Mouse (Mus musculus) R1 (cell line): ENCODE results near the gene Obsl1.

Experiments used
- DNase-seq: peaks from one replicate; pipeline ENCODE4 v3.0.0-alpha.2; 2018; ENCODE audit warnings: low read depth, low spot score

Gene Obsl1

DNA sequence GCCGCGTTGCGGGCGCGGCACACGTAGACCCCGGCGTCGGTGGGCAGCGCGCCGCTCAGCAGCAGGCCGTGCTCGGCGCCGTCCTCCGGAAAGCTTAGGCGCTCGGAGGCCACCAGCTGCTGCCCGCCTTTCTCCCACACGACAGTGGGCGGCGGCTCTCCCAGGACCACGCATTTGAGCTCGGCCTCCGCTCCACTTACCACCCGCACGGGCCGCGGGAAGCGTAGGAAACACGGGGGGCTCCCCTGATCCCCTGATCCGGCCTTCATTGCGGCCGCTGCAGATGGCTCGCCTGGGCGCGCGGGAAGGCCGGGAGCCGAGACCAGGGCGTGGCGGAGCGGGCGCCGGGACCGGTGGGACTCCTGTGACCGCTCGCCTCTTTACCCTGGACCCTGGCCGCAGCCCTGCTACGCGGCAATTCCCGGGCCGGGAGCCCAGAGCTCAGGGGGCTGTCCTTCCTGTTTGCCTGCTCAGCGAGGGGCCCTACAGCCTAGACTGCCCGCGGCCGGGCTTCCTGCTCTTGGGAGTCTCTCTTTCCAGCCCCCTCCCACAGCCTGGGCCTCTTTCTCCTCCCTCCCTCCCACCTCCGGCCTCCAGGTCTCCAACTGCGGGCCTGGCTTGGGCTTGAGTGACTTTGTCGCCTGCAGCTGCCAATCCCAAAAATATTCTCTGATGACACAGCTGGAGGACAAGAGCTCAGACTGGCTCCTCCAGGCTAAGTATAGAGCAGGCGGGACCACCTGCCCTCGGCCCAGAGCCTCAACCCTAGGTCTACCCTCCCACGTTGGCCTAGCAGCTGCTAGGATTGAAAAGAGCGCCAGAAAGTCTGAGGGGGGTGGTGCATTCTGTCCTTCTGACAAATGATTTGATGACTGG, at the start of gene Obsl1:
TSS of gene Obsl1 (minus strand) at position 497 of the 876 bp plus-strand sequence.
- DNase-seq = peak; percentile 88

DNA sequence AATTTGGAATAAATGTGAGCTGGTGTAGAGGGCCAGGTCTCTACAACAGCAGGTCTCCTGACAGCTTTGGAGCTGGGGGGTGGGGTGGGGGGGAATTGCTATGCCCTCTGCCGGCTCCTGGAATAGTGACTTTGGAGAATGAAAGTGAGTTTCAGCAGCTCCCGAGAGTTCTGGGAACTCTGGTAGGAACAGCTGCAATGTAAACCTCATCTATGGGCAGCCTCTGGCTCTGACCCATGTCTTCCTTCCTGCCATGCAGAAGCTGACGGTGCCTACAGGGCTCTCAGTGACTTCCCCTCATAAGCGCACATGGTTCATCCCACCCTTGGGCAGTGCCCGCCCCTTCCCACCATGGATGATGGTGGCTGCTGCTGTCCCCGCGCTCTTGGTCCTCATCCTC, 49.4 kb upstream of the Obsl1 start:
- DNase-seq = no peak

DNA sequence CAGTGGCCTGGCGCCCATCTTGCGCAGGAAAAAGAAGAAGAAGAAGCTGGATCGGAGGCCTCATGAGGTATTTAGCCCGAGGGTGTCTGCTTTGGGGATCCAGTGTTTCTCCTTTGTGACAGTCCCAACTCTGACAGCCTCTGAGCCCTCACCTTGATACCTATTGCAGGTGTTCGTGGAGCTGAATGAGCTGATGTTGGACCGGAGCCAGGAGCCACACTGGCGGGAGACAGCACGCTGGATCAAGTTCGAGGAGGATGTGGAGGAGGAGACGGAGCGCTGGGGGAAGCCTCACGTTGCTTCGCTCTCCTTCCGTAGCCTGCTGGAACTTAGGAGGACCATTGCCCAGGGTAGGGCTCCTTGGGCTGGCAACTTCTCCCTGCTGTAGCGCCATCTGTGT, 44.3 kb upstream of the Obsl1 start:
- DNase-seq = no peak

DNA sequence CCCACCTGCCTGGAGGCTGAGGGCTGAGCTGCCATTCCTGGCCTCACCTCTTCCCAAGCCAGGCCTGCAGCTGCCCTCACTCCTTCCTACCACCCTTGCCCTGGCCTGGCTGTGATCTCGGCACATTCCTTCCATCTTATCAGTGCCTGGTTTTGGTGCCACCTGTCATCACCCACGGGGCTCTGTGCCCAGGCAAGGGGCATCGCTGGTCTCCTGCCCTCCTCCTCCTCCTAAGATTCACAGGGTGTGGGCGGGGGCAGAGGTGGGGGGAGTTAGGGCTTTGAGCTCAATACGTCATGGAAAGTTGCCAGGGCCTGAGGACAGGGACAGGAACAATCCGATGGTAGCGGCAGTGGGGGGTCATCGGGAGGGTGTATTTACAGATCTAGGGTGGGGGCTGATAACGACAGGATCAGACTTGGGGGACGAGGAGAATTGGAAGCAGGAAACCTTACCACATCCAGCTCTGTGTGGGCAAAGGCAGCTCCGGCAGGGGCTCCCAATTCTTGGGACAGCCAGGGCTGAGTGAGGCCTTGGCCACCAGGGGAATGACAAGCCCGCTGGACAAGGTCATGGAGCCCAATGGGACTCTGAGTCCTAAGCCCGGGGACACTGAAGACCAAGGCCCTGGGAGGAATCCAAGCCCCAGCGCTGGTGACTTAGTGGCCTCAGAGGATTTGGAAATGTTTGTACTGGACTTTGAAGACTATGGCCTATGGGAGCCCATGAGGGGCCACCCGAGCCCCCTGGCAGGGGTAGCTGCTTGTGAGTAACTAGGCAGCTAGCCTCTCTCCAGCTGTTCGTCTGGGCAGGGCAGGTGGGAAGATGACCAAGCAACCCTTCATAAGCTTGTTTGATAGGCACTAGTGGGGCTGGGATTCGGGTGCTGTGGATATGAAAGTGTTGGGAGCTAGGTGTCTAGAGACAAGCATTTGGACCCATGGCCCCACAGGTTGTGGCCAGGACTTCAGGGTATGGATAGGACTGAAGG, 43.3 kb upstream of the Obsl1 start:
- DNase-seq = no peak

DNA sequence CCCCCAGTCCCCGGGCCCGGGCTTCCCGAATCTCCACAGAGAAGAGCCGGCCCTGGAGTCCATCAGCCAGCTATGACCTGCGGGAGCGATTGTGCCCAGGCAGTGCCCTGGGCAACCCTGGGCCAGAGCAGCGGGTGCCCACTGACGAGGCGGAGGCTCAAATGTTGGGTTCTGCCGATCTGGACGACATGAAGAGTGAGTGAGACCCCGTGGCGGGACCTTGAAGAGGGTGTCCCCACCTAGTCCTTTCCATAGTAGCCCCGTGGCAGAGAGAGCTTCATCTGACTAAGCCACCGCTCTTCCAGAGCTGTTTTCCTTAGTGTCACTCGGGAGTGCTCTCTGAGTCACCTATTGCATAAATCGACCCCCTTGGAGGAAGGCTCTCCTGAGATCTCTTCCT, 42.6 kb upstream of the Obsl1 start:
- no peak for DNase-seq

DNA sequence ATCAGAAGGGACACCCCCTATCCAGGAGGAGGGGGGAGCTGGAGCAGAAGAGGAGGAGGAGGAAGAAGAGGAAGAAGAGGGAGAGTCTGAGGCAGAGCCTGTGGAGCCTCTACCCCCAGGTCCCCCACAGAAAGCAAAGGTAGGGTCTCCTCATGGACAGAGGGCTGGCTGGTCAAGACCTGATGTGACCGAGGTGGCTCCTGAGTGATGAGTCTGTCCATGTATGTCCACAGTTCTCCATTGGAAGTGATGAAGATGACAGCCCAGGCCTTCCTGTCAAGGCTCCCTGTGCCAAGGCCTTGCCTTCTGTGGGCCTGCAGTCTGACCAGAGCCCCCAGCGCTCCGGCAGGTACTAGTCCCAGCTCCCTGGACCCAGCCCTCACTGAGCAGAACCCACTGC, 41.8 kb upstream of the Obsl1 start:
- DNase-seq = no peak

DNA sequence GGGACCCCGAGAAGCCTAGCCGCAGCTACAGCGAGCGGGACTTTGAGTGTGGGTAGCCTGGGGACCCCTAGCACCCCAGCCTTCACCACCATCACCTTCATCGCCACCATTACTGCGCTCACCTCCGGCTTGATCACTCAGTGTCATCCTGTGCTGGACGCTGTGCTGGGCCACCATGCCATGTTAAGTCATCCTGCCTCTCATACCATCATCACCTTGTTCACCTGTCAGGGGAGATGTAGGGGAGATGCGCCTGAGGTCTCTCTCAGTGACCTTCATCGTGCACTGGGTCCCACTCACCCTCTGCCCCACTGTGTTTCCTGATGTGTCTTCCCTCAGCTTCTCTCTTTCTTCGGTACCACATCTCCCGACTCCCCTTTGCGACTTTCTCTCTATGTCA, 41.1 kb upstream of the Obsl1 start:
- DNase-seq = no peak

DNA sequence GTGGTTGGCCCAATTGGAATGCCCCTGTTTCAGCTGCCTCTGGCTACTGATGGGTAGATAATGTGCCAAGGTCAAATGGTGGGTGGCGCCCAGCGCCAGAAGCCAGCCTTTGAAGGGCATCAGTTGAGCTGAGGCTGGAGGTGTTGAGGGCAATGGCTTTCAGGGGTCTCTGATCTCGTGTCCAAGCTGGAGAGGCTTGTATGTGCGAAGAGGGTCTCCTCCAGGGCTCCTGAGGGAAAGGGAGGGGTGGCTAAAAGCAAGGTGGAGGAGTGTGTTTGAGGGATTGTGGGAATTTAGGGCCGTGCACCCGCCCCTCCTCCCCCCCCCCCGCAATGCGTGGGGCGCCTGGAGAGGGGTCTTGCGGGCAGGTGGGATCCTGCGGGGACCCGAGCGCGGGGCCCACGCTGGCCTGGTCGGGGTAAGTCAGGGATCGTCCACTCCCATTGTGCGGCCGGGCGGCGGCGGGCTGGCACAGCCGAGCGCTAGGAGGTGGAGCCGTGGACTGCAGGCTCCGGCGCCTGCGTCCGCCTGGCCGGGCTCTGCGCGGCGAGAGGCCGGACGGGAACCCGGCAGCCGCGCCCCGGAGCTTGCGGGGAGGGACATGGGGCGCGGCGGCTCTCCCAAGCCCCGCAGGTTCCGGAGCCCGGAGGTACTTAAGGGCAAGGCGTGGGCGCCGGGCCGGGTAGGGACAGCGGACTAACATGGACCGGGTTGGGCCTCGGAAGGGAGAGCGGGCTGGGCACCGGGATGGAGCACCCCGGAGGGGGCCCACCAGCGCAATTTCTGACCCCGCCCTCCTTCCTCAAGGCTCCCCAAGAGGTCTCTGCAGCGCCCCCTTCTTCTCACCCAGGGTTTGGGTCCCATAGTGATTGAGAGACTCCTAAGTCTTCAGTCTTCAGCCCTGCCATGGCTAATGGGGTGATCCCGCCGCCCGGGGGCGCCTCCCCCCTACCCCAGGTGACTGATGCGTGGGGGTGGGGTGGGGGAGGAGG, 40.0 kb upstream of the Obsl1 start, which contains the start of gene Slc4a3:
TSS of gene Slc4a3 (plus strand) at position 302 of the 992 bp plus-strand sequence.
- peak; percentile 70 for DNase-seq

DNA sequence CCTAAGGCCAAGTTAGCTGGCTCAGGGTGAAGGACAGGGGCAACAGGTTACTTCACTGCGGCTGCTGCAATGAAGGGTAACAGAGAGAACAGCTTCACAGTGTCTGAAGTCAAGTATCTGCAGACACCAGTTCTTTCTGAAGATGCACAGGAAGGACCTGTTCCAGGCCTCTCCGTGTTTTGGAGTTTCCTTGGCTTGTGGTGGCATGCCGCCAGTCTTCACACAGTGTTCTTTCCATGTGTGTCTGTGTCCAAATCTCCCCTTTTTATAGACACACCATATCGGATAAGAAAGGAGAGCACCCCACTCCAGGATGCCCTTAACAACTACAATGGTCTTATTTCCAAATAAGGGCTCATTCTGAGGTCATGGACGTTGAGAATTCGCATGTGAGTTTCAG, 38.1 kb upstream of the Obsl1 start:
- DNase-seq = no peak

DNA sequence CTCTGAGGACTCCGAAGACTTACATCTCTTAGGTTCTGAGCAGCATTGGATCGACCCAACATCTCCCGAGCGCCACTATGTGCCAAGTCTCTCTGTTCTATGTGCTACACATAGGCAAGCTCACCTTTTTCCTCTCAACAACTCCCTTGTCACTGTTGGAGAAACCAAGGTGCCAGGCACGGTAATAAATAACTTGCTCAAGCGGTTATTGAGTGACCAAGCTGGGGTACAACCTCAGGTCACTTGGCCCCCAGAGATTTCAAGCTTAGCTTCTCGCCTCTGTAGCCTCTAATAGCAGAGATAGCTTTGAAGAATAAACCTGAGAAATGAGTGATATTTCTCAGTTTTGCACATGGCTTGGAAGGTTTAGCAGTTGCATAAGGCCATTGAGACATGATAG, 35.2 kb upstream of the Obsl1 start:
- DNase-seq = no peak

DNA sequence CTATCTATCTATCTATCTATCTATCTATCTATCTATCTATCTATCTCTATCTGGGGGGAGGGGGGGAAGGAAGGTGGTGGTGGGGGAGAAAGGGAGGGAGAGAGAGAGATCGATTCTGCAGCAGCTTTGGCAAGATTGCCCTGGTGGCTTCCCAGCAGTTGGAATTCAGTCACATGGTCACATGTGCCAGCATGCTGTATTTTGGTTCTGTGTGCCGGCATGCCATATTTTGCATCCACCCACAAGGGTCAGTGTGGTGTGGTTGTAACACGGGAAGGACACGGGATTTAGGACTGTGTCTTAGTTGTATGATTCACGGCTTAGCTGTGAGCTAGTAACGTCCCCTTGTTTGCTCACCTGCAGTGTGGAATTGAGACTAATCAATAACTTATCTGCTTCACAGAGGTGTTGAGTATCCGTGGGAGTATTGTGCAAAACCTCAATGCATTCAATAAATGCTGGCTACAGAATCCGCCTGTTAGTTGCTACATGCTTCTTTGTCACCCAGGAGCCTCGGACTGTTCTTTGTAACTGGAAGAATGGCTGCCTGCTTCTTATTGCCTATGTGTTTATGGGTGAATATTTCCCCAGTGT, 32.4 kb upstream of the Obsl1 start:
- no peak for DNase-seq

DNA sequence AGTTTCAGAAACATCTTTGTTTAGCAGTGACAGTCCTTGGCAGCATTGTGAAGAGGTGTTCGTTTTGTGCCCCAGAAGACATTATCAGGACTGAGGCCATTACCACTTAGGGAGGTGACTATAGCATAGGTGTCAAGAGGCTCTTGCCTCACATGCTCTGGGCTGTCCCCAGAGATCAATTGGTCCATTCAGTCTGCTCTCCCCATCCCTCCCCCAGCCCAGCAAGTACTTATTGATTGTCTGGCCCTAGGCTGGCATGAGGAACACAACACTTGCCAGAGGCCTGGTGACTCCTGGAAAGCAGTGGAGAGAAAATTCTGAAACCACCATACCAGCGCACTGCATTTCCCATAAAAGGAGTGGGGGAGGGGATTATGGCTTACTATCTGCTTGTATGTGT, 31.3 kb upstream of the Obsl1 start:
- DNase-seq = no peak

DNA sequence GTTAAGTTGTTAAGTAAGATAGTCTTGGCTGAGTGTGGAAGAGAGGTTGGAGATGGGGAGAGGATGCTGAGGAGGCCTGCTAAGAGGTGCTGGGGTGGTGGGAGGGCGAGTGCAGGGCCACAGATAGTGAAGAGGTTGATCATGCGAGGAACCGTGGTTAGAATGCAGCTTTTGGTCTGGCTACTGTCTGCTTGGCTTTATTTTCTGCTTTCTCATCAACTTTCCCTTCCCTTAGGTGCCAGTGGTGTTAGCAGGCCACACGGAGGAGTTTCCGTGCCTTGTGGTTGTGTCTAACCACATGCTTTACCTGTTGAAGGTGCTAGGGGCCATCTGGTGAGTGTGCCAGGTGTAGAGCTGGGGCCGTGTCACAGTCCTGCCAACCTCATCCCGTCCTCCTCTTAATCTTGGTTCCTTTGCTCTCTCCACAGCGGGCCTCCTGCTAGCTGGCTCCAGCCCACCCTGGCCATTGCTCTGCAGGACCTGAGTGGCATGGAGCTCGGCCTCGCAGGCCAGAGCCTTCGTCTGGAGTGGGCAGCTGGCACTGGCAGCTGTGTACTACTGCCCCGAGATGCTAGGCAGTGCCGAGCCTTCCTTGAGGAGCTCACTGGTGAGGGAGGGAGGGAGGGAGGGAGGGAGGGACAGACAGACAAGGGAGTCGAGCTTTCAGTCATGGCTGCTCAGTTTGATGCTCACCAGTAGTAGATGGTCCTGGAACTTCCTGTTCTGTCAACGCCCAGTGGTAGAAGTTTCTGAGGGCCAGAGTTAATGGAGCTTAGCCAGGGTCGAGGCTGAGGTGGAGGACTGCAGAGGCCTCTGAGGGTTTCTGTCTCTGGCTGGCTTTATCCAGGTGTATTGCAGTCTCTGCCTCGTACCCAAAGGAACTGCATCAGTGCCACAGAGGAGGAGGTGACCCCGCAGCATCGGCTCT, 27.3 kb upstream of the Obsl1 start:
- no peak for DNase-seq

DNA sequence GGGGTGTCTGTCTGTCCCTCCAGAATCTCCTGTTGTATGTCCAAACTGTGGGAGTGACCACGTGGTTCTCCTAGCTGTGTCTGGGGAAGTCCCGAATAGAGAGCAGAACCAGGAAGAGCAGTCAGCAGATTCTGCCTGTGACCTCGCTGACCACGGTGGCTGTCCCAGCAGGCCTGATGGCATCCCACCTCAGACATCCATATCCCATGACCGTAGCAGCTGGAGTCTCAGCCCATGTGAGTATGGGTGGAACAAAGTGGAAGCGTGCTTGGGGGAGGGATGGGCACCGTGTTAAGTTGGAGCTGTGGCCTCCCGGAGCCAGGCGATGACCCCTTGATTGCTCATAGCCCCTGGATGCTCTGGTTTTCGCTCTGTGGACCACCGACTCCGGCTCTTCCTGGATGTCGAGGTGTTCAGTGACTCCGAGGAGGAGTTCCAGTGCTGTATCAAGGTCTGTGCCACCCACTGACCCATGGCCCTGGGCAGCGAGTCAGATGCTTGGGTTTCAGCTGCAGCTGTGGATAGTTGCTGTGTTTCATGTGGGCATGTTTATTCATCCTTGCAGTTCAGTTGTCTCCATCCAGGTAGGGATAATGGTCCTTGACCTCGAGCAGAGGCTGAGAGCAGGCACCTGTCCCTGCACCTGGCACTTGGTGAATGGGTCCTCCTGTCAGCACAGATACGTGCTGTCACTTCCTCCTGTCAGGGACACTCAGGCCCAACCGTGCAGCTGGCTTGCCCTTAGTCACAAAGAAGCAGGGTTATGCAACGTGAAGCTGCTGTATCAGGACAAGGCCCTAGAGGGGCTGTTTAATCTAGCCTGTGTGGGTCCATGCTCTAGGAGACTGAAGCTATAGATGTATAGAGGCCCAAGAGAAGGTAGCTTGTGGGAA, 26.3 kb upstream of the Obsl1 start:
- DNase-seq = no peak

DNA sequence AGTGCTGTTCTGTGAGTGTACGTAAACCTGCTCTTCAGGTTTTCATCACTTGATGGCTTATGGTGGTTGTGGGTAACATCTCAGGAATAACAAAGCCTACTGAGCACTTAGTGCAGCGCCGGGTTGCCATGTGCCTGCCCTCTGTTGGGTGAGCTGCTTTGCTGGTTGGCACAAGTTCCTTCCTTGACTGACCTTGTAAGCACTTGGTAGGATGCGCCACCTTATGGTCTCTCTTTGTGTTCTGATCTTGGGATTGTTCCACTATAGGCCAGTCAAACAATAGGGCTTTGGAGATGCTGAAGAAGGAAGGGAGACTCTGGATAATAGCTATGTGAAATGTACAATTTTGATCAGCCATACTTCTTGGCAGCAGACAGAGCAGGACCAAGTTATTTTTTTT, 24.3 kb upstream of the Obsl1 start:
- no peak for DNase-seq

DNA sequence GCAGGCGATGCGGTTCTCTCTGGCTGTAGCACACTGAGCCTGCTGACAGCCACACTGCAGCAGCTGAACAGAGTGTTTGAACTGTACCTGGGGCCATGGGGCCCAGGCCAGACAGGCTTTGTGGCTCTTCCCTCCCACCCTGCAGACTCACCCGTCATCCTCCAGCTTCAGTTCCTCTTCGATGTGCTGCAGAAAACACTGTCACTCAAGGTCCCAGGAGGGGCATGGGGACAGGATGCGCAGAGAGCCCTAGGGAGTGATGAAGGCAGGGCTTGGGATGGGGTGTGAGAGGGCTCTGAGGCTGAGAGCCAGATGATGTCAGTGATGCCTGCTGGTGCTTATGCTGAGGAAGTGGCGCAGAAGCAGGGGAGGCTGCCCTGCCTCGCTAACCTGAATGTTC, 18.4 kb upstream of the Obsl1 start:
- no peak for DNase-seq

DNA sequence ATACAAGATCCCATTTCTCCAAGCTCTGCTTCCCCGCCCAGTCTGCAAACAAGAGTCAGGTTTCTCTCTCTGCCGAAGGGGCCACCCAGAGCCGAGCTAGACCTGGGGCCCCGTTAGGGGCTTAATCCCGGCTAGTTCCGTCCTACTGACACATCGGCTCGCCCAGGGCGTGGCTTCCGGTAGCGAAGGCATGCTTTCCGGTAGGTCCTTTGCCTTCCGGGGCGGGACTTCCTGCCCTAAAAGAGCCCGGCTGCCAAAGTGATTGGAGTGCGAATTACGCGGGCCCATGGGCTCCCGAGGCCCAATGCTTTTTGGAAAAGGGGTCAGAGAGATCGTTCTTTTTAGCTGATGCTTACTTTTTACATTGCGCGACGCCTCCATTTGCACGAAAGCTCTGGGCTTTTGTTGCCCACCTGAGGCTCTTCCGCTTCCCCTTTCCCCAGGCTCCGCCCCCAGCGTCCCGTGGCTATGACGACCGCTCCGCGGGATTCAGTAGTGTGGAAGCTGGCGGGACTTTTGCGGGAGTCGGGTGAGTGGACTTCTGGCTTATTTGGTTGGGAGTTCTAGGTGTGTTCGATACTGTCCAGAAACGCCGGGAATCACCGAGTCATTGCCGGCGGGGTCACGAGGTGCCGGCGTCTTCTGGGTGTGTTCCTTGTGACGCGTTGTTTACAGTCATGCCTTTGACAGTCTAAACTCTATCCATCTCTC, 15.2 kb upstream of the Obsl1 start, which contains the start of gene Stk11ip:
TSS of gene Stk11ip (plus strand) at position 209 of the 711 bp plus-strand sequence.
- DNase-seq = peak; percentile 97

DNA sequence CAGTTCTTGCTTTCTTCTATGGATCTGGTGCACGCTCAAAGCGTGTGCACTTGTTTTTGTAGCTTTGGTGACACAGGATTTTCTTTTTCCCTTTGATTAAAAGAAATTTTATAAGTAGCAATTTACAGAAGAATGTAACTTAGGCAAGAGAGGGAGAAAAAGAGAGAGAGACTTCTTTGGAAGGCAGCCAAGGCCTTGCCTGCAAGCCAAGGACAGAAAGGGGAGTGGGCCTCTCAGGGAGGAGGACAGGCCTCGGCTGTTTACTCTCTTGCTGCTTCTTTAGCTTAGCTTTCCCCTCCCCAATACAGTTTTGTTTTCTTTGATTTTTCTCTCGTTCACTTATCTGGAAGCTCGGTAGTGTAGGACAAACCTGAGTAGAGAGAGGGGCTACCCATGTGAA, 13.3 kb upstream of the Obsl1 start:
- no peak for DNase-seq
